Mouse (Mus musculus): ENCODE data around the gene Lipo3.

- TF ChIP-seq CTCF (IDR thresholded peaks at IDR 0.05) (no peak), EP300 (IDR thresholded peaks at IDR 0.05) (no peak)
Observed at GRCm38 (mm10) chr19:33517680-33518079, 244.1 kb downstream of the Lipo3 start, which contains the start of gene Lipo4.

Data from lung, postnatal 0 days (tissue).